Comparison of ENCODE assay signal across 27 mouse cellular contexts in genomic region chr14:78364822-78365221, GRCm38 (mm10). TPM values are rescaled to one million over a fixed set of nuclear protein-coding genes. Genes with fewer than 3 reads are reported as not detected.
"Had no signal": no experiment of that assay in that cellular context is flagged by ENCODE, and none has a peak within 500 bp of the region (broad histone marks: within the 10 kb centered on the region; RNA-seq: fewer than 3 reads in every experiment).

No protein-coding gene starts in this region.

- H3K4me3 ChIP-seq: gastrocnemius, adult 2 months; heart, embryonic 12.5 days; hindbrain, embryonic 10.5 days; hindbrain, embryonic 12.5 days; intestine, embryonic 15.5 days; layer of hippocampus, adult 2 months; left cerebral cortex, adult 2 months; limb, embryonic 13.5 days; limb, embryonic 15.5 days; liver, embryonic 12.5 days had no signal

- ATAC-seq: hindbrain, embryonic 16.5 days; inflammation-experienced regulatory T-cells, adult 6 months; intestine, embryonic 15.5 days; intestine, postnatal 0 days; liver, embryonic 12.5 days had no signal

- H3K36me3 ChIP-seq: heart, embryonic 12.5 days; hindbrain, embryonic 10.5 days; hindbrain, embryonic 12.5 days; intestine, embryonic 15.5 days; limb, embryonic 13.5 days; limb, embryonic 15.5 days; liver, embryonic 12.5 days had no signal

- H3K27me3 ChIP-seq: heart, embryonic 12.5 days; hindbrain, embryonic 12.5 days; intestine, embryonic 15.5 days; limb, embryonic 13.5 days; limb, embryonic 15.5 days; liver, embryonic 12.5 days had no signal

- H3K9me3 ChIP-seq: heart, embryonic 12.5 days; hindbrain, embryonic 10.5 days; hindbrain, embryonic 12.5 days; intestine, embryonic 15.5 days; limb, embryonic 13.5 days; limb, embryonic 15.5 days; liver, embryonic 12.5 days had no signal

- H3K9ac ChIP-seq: heart, embryonic 12.5 days; hindbrain, embryonic 12.5 days; hindbrain, embryonic 14.5 days; intestine, embryonic 15.5 days; limb, embryonic 13.5 days; limb, embryonic 15.5 days; liver, embryonic 12.5 days; liver, embryonic 14.5 days had no signal

- DNase-seq: gastrocnemius, adult 2 months; gastrocnemius, postnatal 10 days; gastrocnemius, postnatal 25 days; heart, adult 18-20 months; heart, postnatal 10 days; heart, postnatal 4 days; kidney, adult 18-20 months; kidney, adult 8-10 months; kidney, postnatal 10 days; kidney, postnatal 25 days; kidney, postnatal 4 days had no signal

- H3K4me1 ChIP-seq: heart, embryonic 12.5 days; hindbrain, embryonic 10.5 days; hindbrain, embryonic 12.5 days; intestine, embryonic 15.5 days; limb, embryonic 13.5 days; limb, embryonic 15.5 days; liver, embryonic 12.5 days had no signal

- H3K4me2 ChIP-seq: heart, embryonic 12.5 days; hindbrain, embryonic 12.5 days; hindbrain, embryonic 14.5 days; intestine, embryonic 15.5 days; limb, embryonic 13.5 days; limb, embryonic 15.5 days; liver, embryonic 12.5 days had no signal

- H3K27ac ChIP-seq: gastrocnemius, adult 2 months; hindbrain, embryonic 10.5 days; hindbrain, embryonic 12.5 days; hindbrain, embryonic 14.5 days; intestine, embryonic 15.5 days; layer of hippocampus, adult 2 months; left cerebral cortex, adult 2 months; limb, embryonic 13.5 days; limb, embryonic 15.5 days; liver, embryonic 12.5 days; liver, embryonic 14.5 days had no signal

RNA-seq across cellular contexts. Expression of gene Tnfsf11, which starts 57.0 kb away (rescaled TPM):
- polyA plus RNA-seq: hindbrain, embryonic 16.5 days; limb, embryonic 11.5 days; liver, adult 2 months had no signal
